Mouse (Mus musculus): Measurements from ENCODE around the gene Meaf6.

- TF ChIP-seq CTCF (IDR thresholded peaks at IDR 0.05) (peak; percentile 27; the same call in 1 of the 2 replicates), EP300 (IDR thresholded peaks at IDR 0.05) (no peak)
Measured at GRCm38 (mm10) chr4:125122431-125123278, 37.7 kb downstream of the Meaf6 start.
